Mouse (Mus musculus) embryonic facial prominence, embryonic 15.5 days (tissue): ENCODE measurements around the gene Dnah1. TPM values are rescaled to one million over a fixed set of nuclear protein-coding genes. Genes with fewer than 3 reads are reported as not detected.
A peak's percentile ranks its signal among the peaks of the same experiment; 100 is the strongest.

Experiments
- ATAC-seq: fragments of 200-750 bp; cut with Nextera tagmentation; 2 replicates; pipeline ENCODE4 v1.8.0; 2017; ENCODE audit warnings: low read depth, moderate TSS enrichment; ENCODE audit not compliant: insufficient number of reproducible peaks, low FRiP score, low TSS enrichment
- H3K27ac ChIP-seq: fragments of 300-500 bp; sonication (generic); replicated peaks from 2 replicates; pipeline ENCODE4 v1.5.1; 2015; ENCODE audit warnings: mild to moderate bottlenecking, inconsistent platforms
- H3K27me3 ChIP-seq: fragments of 300-500 bp; sonication (generic); 2 replicates; pipeline ENCODE4 v1.6.1; 2015; ENCODE audit warnings: inconsistent platforms
- H3K36me3 ChIP-seq: fragments of 300-500 bp; sonication (generic); 2 replicates; pipeline ENCODE4 v1.6.1; 2015; ENCODE audit warnings: mild to moderate bottlenecking, inconsistent platforms
- H3K4me1 ChIP-seq: fragments of 300-500 bp; sonication (generic); 2 replicates; pipeline ENCODE4 v1.6.1; 2015; ENCODE audit warnings: inconsistent platforms
- H3K4me2 ChIP-seq: fragments of 300-500 bp; sonication (generic); replicated peaks from 2 replicates; pipeline ENCODE4 v1.6.1; 2015; ENCODE audit warnings: mild to moderate bottlenecking, inconsistent platforms
- H3K4me3 ChIP-seq: fragments of 300-500 bp; sonication (generic); replicated peaks from 2 replicates; pipeline ENCODE4 v1.5.1; 2015; ENCODE audit warnings: mild to moderate bottlenecking, inconsistent platforms
- H3K9ac ChIP-seq: fragments of 300-500 bp; sonication (generic); 2 replicates; pipeline ENCODE4 v1.6.1; 2015; ENCODE audit warnings: inconsistent platforms
- H3K9me3 ChIP-seq: fragments of 300-500 bp; sonication (generic); replicated peaks from 2 replicates; pipeline ENCODE4 v1.6.1; 2016; ENCODE audit warnings: inconsistent platforms
- WGBS: fragments of 180-500 bp; shearing (Covaris S2); methylation state at CpG from one replicate; pipeline ENCODE4 v1.1.7; 2015; 5-methylcytosine and 5-hydroxymethylcytosine counted together
- polyA plus RNA-seq: library from polyadenylated mRNA; unstranded; fragments of >200 nt; fragmentation: Nextera tagmentation; extraction: Ambion mirVana; gene quantifications from 2 replicates; pipeline ENCODE4 v1.2.1, GENCODE M21; 2015

Dnah1 gene
- polyA plus RNA-seq, 1 experiment from 2014 or later: 7.2 TPM

DNA sequence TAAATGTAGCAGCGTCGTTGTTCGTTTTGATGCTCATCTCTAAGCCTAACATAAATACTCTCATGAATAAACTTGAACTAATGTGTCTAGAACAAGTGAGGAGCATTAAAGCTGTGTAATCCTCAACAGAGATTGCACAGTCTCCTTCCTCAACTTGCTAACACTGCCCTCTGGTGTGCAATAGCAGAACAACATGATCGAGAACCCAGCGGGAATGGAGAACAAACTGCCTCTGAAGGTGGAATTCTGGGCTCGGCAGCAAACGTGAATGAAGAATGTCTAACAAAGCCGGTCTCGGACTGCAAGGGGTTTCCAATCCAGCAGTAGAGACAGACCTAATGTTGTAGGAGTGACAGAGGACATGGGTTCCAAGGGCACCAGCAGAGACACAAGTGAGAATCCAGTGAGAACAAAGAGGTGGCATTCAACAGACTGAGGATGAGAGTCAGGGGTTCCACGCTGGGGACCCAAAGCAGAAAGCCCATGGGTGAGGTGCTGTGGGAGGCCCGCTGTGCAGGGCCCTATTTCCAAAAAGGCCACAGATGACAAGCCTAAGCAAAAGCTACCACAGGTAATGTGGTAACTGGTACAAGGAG lies 89.6 kb downstream of the Dnah1 start:
- no peaks in the 10 kb centered on the region for H3K9me3 ChIP-seq

DNA sequence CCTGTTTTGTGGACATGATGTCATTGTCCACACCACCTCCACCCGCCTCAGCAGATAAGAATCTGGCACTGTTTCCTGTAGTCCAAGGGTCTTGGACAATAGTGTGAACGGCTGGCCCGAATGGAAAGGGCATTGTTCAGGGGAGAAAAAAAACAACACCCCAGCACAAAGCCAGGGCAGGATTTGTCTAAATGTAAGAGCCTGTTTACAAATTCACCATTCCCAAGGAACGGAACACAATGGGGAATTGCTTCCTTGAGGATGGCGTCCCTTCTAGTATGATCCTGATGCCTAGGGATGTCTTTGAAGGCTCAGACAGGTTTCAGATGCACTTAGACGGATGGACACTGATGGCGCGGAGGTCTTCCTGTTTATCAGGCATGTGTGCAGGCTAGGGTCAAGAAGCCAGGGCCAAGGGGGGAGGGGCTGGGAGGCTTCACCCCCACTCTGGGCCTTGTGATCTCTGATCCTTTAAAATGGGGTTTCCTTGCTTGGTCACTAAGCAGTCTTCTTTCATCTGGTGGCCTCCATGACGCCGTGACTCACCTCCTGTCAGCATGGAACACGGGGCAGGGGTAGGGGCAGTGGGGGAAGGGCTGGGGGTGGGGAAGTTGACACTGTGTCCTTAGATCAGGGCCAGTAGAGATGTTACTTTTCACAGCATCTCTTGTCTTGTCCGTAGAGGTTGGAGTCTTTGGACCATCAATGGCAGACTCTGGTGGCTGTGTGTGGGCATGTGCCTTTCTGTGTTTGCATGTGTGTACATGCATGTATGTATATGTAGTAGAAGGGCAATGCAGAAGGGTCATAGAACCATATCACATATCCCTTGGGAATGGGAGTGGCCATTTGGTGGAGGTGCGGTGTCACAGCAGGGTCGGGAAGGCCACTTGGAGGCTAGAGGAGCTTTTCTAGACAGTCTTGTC lies 90.4 kb downstream of the Dnah1 start:
- Histone ChIP-seq H3K9me3 (no peaks in the 10 kb centered on the region), H3K4me3 (no peak overlapping the region), H3K36me3 (peaks cover 4% of the 10 kb centered on the region; the same call in 1 of the 2 replicates), H3K4me2 (no peak overlapping the region), H3K27ac (no peak overlapping the region), H3K9ac (no peak overlapping the region), H3K27me3 (no peaks in the 10 kb centered on the region), H3K4me1 (peaks cover 35% of the 10 kb centered on the region)
- ATAC-seq: no peak
- WGBS: 83% methylated on average over 14 of the region's 14 CpGs

More for the DNA sequence above, 89.6 kb downstream of the Dnah1 start:
- no peak for ATAC-seq
- WGBS: 19% methylated on average over 11 of the region's 11 CpGs
- H3K9ac ChIP-seq: no peak overlapping the region
- peaks cover 28% of the 10 kb centered on the region for H3K4me1 ChIP-seq
- no peak overlapping the region for H3K4me3 ChIP-seq
- H3K36me3 ChIP-seq: peaks cover 4% of the 10 kb centered on the region; the same call in 1 of the 2 replicates
- no peak overlapping the region for H3K4me2 ChIP-seq
- no peaks in the 10 kb centered on the region for H3K27me3 ChIP-seq
- H3K27ac ChIP-seq: no peak overlapping the region

DNA sequence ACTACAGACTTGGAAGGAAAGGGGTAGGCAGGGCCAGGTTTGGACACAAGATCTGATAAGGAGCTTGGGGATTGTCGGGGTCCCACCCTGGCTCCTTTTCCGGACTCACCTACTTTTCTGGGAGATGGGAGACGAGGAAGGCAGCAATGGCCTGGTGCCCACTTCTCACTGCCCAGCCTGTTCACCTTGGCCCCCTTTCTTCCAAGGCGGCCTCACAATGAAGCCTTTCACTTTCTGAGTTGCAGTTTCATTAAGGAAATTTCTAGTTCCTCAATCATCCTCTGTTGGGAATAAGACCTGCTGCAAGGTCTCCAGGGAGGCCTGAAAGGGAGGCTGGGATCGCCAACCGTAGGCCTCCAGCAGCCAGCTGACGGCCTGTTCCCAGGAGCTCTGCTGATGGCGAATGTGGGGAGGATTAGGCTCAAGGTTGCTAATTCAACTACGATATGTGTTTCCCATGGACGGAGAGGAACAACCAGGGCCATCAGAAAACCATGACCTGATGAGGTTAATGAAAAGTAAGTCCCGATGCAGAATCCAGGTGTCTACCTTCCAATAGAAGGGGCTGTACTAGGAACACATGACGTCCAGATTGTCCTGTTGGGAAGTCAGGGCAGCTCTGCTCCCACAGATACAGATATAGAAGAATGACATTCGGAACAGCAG lies 91.2 kb downstream of the Dnah1 start:
- peaks cover 40% of the 10 kb centered on the region for H3K4me1 ChIP-seq
- no peak overlapping the region for H3K9ac ChIP-seq
- no peak for ATAC-seq
- no peak overlapping the region for H3K27ac ChIP-seq
- H3K4me2 ChIP-seq: no peak overlapping the region
- H3K4me3 ChIP-seq: no peak overlapping the region
- no peaks in the 10 kb centered on the region for H3K36me3 ChIP-seq
- H3K9me3 ChIP-seq: no peaks in the 10 kb centered on the region
- no peaks in the 10 kb centered on the region for H3K27me3 ChIP-seq
- WGBS: 81% methylated on average over 13 of the region's 13 CpGs

DNA sequence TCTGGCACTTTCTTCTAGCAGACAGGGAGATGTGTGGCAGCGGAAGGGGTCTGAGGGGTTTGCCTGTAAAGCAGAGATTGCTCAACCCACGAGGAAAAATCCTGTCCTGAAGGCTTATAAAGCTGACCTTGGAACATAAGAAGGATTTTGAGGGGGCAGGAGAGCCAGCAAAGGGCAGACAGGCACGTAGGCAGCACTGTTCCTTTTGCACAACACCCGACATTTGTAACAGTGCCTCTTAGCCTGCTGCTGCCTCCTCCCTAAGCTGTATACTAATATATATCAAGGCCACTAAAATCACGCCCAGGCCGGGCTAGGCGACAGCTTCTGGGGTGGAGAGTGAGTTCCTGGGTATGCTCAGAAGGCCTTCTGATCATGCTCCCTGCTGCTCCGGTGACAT lies 93.3 kb downstream of the Dnah1 start:
- Histone ChIP-seq H3K36me3 (no peaks in the 10 kb centered on the region), H3K4me1 (peaks cover 56% of the 10 kb centered on the region), H3K27ac (no peak overlapping the region), H3K4me2 (no peak overlapping the region), H3K9ac (no peak overlapping the region), H3K4me3 (no peak overlapping the region), H3K27me3 (no peaks in the 10 kb centered on the region), H3K9me3 (no peaks in the 10 kb centered on the region)
- 59% methylated on average over 8 of the region's 8 CpGs for WGBS
- ATAC-seq: no peak

DNA sequence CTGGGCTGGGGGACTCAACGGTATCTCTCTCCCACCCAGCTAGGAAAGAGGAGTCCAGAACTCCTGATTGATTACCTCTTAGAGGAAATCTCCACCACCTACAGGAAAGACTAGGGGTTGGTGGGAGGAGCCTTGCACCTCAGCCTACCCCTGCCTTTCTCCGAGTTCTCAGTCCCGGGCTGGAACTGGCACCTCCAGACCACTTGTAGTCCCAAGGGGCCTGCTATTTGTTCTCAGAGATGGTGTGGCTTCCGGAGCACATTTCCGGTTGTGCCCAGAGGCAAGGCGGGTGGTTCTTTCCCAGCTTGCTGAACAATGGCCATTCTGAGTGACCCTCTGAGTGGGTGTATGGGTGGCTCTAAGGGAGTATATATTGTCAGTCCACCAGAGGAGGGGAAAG lies 95.5 kb downstream of the Dnah1 start:
- ATAC-seq: no peak
- Histone ChIP-seq H3K36me3 (no peaks in the 10 kb centered on the region), H3K9ac (no peak overlapping the region), H3K4me3 (no peak overlapping the region), H3K27me3 (no peaks in the 10 kb centered on the region), H3K27ac (no peak overlapping the region), H3K4me1 (peaks cover 65% of the 10 kb centered on the region), H3K9me3 (no peaks in the 10 kb centered on the region), H3K4me2 (no peak overlapping the region)
- WGBS: 74% methylated on average over 6 of the region's 6 CpGs

DNA sequence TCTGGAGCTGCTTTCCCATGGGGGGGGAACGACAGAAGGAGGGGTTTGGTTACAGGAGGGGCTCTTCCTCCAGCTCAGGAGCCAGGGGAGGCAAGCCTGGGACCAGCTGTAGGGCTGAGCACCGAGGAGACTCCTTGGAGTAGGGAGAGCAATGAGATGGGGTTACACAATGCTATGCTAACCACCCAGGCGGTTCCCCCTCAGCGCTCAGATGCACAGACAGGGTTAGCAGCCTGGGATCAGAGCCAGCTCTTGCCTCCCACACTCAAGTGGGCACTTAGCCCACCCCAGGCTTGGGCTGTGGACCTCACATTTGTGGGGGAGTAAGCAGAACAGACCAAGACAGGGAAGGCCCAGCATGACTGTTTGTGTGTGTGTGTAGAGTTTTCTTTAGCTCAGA lies 96.7 kb downstream of the Dnah1 start:
- 31% methylated on average over 4 of the region's 4 CpGs for WGBS
- no peaks in the 10 kb centered on the region for H3K36me3 ChIP-seq

DNA sequence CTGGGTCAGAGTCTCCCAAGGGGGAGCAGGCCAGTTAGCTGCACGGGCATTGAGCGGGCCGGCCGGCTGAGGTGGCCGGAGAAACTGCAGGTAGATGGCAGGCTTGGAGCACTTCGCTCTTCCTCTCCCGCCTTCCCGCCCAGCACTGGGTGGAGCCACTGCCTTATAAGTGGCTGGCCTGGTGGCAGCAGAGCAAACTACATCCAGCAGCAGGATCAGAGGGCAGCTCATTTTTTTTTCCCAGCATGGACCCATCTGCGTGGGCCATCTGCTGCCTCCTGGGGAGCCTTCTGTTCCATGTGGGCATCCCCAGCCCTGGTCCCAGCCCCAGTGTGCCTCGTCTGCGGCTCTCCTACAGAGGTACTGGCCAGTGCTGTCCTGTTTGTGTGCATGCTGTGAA lies 106.0 kb downstream of the Dnah1 start, which contains the start of gene Sema3g:
Sema3g (plus strand) TSS at position 195 of the 400 bp plus-strand sequence.
- H3K4me2 ChIP-seq: peak within 1 kb of the TSS; percentile 24
- no peaks in the 10 kb centered on the region for H3K9me3 ChIP-seq
- no peaks in the 10 kb centered on the region; the same call in 1 of the 2 replicates for H3K27me3 ChIP-seq
- no peak within 1 kb of the TSS for H3K9ac ChIP-seq
- 0 out of 2 replicates have a peak, but pooled peaks have one; percentile 39 for ATAC-seq
- H3K4me1 ChIP-seq: peaks cover 24% of the 10 kb centered on the region
- no peak within 1 kb of the TSS; the same call in 1 of the 2 replicates for H3K4me3 ChIP-seq
- H3K36me3 ChIP-seq: no peaks in the 10 kb centered on the region
- WGBS: 14% methylated on average over 11 of the region's 11 CpGs
- no peak within 1 kb of the TSS for H3K27ac ChIP-seq

More for the DNA sequence above, 96.7 kb downstream of the Dnah1 start:
- ATAC-seq: peak; percentile 87
- H3K27me3 ChIP-seq: no peaks in the 10 kb centered on the region
- H3K4me2 ChIP-seq: no peak overlapping the region
- H3K27ac ChIP-seq: peak overlapping the region; percentile 68
- peaks cover 67% of the 10 kb centered on the region for H3K4me1 ChIP-seq
- H3K9me3 ChIP-seq: no peaks in the 10 kb centered on the region
- no peak overlapping the region for H3K9ac ChIP-seq
- no peak overlapping the region for H3K4me3 ChIP-seq

DNA sequence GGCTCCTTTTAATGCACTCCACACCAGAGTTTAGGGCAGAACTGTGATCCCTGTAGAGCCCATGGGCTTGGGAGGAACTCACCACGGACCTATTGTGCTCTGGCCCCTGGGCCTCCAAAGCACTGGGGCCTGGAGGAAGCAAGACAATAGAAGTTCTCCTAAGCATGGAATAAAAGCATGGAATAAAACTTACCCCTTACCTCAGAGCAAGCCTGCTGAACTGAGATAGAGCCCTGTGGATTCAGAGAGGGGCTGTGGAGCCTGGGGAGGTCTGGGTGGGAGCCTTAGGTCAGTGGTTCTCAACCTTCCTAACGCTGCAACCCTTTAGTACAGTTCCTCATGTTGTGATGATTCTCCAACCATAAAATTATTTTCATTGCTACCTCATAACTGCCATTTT lies 106.8 kb downstream of the Dnah1 start, which contains the start of gene Nisch:
Nisch (minus strand) TSS at position 101 of the 400 bp plus-strand sequence.
- H3K4me1 ChIP-seq: peaks cover 30% of the 10 kb centered on the region
- no peak within 1 kb of the TSS for H3K9ac ChIP-seq
- WGBS: 66% methylated on average over 2 of the region's 2 CpGs
- no peaks in the 10 kb centered on the region for H3K9me3 ChIP-seq
- H3K27me3 ChIP-seq: no peaks in the 10 kb centered on the region; the same call in 1 of the 2 replicates
- 0 out of 2 replicates have a peak within 1 kb of the TSS, but pooled peaks have one; percentile 17 for H3K27ac ChIP-seq
- H3K36me3 ChIP-seq: no peaks in the 10 kb centered on the region
- no peak within 1 kb of the TSS; the same call in 1 of the 2 replicates for H3K4me3 ChIP-seq
- ATAC-seq: no peak
- H3K4me2 ChIP-seq: peak within 1 kb of the TSS; percentile 24

DNA sequence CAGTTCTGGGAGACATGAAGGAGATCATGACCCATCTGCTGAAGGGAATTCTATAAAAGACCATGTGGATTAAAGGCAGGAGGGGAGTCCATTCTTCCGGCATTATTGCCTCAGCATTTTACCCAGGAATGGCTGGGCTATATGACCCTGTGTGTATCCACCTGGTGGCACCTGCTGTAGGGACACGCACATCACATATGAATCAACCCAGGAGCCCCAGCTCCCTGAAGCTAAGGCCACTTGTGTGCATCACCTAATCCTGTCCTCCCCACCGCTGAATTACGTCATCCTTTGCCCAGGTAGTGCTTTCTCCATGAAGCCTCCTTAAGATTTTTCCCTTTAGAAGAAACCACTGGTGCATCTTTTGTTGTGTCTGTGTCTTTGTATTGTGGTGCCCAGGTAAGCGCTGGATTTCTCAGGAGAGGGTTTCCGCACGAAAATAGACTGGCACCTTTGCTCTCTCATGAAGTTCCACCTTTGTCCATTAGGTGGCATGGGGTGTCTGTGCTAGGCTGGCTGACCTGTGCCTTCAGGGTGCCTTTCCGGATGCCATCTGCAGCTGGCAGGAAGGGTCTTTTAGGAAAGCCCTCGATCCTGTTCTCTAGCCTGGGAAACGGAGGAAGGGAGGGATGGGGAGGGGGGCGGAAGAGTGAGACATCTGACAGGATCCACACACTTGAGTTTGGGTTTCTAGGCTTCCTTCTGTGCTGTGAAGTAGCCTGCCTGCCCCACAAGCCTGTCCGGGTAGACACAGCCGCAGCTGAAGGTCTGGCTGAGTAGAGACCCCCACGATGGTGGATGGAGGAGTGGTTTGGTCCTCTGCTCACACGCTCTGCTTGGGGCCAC lies 108.3 kb downstream of the Dnah1 start:
- Histone ChIP-seq H3K4me3 (no peak overlapping the region), H3K36me3 (no peaks in the 10 kb centered on the region), H3K27ac (0 out of 2 replicates have a peak overlapping the region, but pooled peaks have one; percentile 17), H3K4me2 (no peak overlapping the region), H3K9ac (no peak overlapping the region), H3K27me3 (no peaks in the 10 kb centered on the region), H3K9me3 (no peaks in the 10 kb centered on the region), H3K4me1 (peaks cover 30% of the 10 kb centered on the region)
- 29% methylated on average over 15 of the region's 15 CpGs for WGBS
- peak; percentile 48; the same call in 1 of the 2 replicates for ATAC-seq

DNA sequence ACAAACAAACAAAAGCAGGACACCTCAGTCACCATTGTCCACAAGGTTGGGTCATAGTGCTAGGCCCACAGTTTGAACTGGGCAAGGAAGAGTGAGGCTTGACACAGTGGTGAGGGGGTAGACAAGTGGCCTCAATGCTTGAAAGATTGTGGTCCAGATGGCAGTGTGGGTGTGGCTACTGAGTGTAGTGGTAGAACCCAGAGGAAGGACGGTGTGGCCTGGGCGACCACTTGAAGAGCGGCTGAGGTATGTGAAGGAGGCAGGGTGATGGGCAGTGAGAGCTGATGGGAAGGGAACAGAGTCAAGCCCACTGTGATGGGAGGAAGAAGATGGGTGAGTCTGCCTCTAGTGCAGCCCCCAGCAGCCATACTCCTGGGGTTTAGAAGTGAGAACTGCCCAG lies 109.0 kb downstream of the Dnah1 start:
- H3K36me3 ChIP-seq: no peaks in the 10 kb centered on the region
- H3K27ac ChIP-seq: no peak overlapping the region
- peaks cover 30% of the 10 kb centered on the region for H3K4me1 ChIP-seq
- no peaks in the 10 kb centered on the region for H3K27me3 ChIP-seq
- H3K4me2 ChIP-seq: no peak overlapping the region
- no peak overlapping the region for H3K9ac ChIP-seq
- no peaks in the 10 kb centered on the region for H3K9me3 ChIP-seq
- no peak for ATAC-seq
- no peak overlapping the region for H3K4me3 ChIP-seq
- 85% methylated on average over 3 of the region's 3 CpGs for WGBS
